Mouse (Mus musculus) gastrocnemius, postnatal 14 days (tissue): ENCODE data around the gene Mdm2. TPM values are rescaled to one million over a fixed set of nuclear protein-coding genes. Genes with fewer than 3 reads are reported as not detected.
A peak's percentile ranks its signal among the peaks of the same experiment; 100 is the strongest.

Source experiments
- DNase-seq: peaks from one replicate; pipeline ENCODE4 v3.0.0; 2021; ENCODE audit warnings: mixed read lengths
- intact Hi-C: fragments of 180-260 bp; cut with DNase I; formaldehyde crosslinking; loops from one replicate; pipeline ENCODE4 v1.15.1; 2025; ENCODE audit warnings: low total_unique reads
- total RNA-seq, 2 experiments: library from RNA; stranded (reverse); gene quantifications; 2 replicates each; pipeline ENCODE4 v1.2.3; 2021

Mdm2 gene
- total RNA-seq, 2 experiments from 2014 or later = 29.4 to 29.8 TPM

DNA sequence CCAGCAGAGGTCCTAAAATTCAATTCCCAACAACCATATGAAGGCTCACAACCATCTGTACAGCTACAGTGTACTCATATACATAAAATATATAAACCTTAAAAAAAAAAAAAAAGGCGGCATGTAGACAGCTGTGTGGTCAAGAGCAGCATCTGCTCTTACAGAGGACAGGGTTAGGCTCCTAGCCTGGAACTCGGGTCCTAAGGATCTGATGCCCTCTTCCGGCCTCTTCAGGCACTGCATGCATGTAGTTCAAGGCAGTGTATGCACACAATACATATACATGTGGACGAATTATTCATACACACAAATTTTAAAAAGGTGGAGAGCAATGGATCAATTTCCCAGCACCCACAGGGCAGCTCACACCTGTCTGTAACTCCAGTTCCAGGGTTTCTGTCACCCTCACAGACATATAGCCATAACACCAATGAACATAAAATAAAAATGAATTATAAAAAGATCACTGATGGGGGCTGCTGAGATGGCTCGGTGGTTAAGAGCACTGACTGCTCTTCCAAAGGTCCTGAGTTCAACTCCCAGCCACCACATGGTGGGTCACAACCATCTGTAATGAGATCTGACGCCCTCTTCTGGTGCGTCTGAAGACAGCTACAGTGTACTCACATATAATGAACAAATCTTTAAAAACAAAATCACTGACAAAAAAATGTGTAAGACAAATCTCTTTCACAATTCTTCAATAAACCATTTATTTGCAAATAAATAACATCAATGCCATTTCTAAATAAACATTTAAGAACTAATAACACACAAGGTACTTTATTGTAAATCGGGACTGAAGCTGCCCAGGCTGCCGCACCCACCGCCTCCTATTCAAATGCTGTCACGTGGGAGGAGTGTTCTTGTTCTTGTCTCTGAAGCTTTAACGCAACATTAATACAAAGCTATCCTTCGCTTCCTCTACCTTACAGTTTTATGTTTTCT is 22.1 kb downstream of the Mdm2 start:
- no peak for DNase-seq
- intact Hi-C loops = no loop called here

DNA sequence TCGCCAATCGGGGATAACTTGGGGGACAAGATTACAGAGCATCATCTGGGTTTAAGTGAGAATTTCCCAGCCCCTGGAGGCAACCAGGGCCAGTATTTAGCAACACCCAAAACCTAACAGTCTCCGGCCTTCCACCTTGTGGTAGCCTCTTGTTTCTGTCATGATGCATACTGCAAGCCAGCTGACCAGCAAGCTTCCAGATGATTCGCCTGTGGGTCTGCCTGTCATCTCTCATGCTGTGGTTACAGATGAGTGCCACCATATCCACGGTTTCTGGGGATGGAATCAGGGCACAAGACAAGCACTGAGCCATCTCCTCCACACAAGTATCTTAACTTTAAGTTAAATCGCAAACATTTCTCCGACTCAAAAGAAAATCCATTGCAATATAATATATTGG is 23.0 kb downstream of the Mdm2 start:
- intact Hi-C loops = no loop called here
- DNase-seq = no peak

DNA sequence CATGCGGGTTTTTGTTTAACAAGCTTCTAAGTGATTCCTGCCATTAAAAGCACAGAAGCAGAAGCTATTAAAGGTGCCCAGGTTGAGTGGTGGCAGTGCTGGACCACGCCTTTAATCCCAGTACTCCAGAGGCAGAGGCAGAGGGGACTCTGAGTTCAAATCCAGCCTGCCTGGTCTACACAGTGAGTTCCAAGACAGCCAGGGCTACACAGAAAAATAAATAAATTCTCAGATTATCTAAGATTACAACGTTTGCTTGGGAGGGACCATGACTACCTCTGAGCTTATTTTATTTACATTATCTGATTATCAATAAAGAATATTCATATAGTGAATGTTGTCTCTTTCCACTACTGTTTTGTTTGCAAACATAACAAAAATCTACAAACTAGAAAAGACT is 23.5 kb downstream of the Mdm2 start:
- no peak for DNase-seq
- intact Hi-C loops = no loop called here

DNA sequence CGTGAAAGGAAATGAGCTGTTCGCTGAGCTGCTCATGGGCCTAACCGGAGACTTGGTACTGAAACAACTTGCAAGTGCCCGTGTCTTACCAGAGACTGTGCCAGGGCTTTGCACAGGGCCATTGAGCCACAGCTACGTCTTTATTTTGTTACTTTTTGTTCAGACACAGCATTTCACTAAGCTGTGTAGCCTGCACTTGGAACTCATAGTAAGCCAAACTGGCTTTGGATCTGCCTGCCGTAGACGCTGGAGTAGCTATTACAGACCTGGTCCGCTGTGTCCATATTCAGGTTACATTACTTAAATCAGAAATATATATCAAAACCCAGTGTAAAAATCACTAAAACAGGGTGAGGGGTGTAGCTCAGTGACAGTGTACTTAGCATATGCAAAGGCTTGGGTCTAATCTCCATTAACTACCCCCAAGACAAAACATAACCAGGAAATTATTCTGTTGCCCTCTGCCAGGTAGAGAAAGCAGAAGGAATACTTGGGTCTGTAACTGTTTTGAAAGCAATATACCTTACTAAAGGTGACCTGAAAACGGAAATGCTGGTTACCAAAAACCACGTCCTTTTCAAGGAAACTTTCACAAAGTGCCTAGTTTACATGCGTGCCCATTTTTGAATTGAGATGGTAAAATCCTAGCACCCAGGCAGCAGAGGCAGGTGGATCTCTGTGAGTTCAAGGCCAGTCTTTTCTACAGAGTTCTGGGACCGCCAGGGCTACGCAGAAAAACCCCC is 24.5 kb downstream of the Mdm2 start:
- intact Hi-C loops = no loop called here
- no peak for DNase-seq

DNA sequence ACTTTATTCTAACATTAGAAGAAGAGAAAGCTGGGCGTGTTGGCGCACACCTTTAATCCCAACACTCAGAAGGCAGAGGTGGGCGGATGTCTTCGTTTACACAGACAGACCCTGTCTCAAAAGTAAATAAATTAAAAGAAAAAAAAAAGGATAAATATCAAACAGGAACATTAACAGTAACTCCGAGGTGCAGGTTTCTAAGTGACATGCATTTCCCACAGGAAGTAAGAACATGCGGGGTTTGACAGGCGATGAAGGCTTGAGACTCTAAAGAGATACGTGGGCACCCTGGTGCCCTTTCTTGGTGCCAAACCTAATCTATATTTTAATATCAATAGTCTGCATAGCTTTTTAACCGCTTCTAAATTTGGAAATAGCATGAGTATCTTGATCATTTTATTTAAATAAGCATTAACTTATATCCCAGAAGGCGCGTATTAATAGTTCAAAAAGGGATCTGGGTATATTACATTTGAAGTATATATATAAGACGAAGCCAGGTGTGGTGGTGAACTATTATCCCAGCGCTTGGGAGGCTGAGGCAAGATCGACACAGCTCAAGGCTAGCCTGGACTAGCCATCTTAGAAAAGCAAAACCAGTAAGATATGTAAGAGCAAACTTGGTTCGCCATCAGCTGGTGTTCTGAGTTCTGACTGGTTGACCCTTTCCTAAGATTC is 25.2 kb downstream of the Mdm2 start:
- intact Hi-C loops = no loop called here
- no peak for DNase-seq

DNA sequence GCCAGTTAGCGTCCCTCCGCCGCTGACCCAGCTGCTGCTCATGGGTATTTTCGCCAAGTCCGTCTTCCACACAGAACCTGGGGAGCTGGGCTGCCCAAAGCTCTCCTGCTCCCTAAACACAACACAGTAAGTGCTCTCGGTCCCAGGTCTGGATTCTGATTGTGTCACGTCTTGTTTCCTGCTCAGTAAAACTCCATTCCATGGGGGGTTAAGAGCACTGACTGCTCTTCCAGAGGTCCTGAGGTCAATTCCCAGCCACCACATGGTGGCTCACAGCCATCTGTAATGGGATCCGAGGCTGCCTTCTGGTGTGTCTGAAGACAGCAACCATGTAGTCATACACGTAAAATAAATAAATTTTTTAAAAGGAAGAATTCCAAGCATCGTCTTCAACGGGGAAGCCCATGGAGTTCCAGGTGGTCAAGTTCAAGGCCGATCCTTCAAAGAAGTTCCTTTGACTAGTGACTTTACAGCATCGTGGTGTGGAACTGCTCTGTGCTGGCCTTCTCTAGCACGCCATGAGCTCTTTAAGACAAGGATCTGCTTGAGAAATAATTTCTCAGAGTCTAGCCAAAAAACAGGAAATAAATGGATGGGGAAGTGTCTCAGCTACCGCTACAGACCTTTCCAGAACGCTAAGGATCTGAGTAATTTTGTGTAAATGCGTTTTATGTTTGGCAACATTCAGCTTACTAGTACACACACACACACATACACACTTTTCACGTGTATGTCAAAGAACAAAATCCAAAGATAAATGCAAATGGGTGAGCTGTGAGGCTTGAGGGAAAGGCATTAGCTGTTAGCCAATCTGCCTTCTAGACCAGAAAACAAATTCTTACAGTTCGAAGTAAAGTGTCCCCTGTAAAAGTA is 26.0 kb downstream of the Mdm2 start:
- DNase-seq = no peak
- intact Hi-C loops = no loop called here

DNA sequence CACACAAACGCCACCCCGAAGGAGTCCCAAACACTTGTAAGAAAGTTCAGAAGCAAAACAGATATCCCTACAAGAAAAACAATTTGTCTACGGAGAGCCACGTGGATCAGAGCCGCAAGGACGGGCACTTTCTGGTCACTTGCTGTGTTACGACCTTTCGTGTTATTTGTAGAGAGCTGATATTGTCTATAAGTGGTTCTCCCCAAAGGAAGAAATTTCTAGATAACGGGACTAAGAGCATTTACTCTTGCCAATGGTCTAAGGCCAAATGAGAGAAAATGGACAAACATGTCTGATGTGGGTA is 26.9 kb downstream of the Mdm2 start:
- no peak for DNase-seq
- intact Hi-C loops = no loop called here

DNA sequence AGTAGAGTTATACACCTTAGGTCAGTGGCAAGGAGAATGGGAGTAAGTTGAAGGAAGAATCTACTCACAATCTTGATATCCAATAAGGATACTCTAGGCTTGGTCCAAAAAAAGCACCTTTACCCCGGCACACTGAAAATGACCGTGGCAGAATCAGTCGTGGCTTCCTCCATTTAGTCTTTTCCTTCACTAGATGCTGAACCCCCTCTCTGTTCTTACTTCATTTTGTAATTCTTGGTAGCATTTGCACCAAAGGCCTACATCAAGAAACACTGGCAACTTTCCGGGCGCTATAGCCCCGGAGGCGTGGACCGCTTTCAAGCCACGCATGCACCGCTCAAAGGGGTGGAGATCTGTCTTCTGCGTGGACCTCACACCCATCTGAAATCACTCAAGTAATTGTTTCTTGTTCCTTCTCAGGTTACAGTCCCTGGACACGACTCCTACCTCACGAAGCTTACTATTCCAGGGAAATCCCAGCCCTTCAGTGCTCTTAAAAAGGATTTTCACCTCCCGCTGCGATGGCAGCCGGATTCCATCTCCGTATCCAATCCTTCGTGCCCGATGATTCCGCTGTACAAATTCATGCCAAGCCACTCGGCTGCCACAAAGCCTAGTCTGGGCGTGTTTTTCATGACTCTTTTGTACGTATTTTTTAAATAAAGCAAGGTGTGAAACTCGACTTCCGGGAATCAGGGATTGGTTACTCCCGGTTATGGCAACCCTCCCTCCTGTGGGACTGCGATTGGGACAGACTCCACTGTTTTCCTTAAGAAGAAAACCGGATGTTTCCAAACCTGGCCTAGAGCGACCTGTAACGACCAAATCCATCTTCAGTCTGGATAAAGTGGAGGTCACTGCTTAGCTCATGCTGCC is 27.5 kb downstream of the Mdm2 start:
- intact Hi-C loops = no loop called here
- DNase-seq = no peak

DNA sequence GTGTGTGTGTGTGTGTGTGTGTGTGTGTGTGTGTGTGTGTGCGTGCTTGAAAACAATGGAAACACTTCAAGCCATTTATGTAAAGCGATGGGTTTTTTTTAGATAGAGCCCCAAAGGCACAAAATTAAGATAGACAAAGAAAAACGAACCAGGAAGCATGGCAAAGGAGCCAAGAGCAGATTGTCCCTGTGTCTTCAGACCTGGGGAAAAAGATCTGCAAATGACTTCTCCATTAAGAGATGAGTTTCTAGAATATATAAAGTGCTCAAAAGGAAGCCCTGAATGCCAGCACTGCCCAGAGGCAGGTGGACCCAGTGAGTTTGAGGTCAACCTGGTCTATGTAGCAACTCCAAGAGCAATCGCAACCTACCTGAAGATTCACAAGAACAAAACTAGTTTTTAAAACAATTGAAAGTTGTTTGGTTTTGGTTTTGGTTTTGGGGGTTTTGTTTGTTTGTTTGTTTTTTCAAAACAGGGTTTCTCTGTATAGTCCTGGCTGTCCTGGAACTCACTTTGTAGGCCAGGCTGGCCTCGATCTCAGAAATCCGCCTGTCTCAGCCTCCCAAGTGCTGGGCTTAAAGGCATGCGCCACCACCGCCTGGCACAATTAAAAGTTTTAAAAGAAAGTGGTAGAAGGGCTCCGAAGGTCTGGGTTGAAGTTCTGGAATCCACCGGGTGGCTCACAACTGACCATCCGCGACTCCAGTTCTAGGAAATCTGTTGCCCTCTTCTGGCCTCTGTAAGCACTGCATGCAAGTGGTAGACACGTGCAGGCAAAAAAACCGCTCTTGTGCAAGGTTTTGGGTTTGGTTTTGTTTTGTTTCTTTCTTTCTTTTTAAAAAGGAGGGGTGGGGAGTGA is 28.3 kb downstream of the Mdm2 start:
- peak; percentile 39 for DNase-seq

DNA sequence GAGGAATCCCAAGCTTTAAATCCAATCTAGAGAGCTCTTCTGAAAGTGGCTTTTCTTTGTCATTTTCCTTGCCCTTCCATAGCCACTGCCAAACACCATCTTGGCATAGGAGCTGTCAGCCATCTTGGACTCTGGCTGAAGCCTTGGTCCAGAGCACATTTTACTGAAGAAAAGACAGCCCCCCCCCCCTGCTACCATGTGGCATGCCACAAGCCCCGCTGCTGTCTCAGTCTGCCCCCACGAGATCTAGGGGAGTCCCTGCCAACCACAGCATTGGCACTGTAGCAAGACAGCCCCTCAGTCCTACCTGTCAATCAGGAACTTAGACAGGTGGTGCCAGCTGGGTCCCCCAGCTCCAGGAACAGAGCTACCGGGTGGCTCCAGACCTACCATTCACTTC is 29.0 kb downstream of the Mdm2 start:
- no peak for DNase-seq
- intact Hi-C loops = no loop called here

More for the DNA sequence above, 28.3 kb downstream of the Mdm2 start:
- intact Hi-C loops = no loop called here

DNA sequence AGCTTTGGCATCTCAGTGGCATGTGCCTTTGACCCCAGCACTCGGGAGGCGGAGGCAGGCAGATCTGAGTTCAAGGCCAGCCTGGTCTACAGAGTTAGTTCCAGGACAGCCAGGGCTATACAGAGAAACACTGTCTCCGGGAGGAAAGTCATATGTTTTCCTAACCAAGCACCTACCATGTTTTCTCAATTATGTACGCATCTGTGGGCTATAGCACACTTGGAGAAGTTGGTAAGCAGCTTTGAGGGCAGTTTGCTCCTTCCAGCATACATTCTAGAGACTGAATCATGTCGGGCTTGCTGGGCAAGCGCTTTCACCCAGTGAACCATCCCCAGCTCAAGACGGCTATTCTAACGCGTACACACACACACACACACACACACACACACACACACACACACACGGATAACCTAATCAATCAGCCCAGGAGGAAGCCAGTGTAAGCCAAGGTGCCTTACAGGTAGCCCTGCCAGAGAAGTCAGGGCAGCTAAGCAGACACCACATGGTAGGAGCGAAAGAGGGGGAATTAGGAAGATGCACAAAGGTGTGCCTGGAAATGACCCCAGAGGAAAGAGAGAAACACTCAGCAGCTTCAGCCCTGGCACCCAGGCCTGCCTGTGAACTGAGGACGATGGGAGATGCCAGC is 29.6 kb downstream of the Mdm2 start:
- intact Hi-C loops = no loop called here
- no peak for DNase-seq

DNA sequence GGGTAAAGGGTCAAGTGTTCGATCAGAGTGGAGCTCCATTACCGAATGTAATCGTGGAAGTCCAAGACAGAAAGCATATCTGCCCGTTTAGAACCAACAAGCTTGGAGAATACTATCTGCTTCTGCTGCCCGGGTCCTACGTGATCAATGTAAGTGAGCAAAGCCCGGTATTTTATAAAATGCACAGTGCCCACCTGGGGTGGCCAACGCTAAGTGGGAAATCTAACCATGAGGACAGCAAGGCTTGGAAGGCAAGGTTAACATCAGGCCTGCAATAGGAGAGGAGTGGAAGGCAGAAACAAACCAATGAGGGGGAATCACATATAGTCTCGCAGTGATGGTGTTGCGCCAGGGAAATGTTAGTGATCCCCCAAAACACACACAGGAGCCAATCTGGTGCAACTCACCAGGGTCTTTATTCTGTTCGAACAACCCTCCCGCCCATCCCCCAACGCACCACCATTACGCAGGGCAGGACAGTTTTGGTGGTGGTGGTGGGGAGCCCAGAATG is 30.5 kb downstream of the Mdm2 start:
- intact Hi-C loops = loop anchor here (5.0 kb wide), 1 partner anchor 223 kb away; no protein-coding TSS in a partner anchor
- no peak for DNase-seq

DNA sequence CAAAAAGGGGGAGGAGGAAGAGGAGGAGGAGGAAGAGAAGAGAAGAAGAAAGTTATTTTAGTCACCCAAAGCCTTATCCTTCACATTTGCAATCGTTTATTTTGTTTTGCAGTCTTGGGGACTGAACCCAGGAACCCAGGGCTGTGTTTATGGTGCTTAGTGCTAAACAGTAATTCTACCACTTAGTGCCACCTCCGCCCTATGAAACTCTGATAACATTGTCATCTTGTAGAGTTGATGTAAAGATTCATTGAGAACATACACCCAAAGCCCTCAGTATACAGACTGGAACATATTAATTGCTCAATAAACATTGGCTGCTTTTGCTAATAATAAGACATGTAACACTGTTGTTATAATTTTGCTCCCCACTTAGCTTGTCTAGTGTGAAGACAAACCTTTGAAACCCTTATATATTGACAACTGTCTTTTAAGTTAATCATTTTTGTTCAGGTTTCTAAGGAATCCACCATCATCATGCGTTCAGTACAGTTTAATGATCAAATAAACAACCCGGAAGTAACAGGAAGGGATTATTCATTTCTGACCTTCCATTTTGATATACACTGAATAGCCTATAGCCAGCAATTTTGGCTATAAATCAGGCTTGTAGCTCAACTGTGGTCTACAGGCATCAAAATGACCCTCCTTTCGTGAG is 31.4 kb downstream of the Mdm2 start:
- no peak for DNase-seq
- intact Hi-C loops = loop anchor here (5.0 kb wide), 1 partner anchor 222 kb away; no protein-coding TSS in a partner anchor

DNA sequence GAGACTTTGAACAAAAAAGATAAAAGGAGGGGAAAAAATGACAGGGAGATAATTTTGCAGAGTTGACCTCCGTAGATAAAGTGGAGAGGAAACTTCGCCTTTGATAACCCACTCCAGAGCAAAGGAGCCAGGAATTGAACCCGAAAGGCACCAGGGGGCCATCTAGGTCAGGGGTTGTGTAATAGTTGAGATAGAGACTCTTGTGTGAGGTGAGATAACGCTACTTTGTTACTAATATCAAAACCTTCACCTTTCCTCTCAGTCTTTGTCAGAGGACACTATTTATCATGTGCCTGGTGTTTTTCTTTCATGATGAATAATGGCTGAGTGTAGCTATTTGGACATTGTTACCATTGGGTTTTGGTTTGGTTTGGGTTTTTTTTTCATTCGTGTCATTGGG is 32.2 kb downstream of the Mdm2 start:
- no peak for DNase-seq
- intact Hi-C loops = loop anchor here (5.0 kb wide), 1 partner anchor 221 kb away; no protein-coding TSS in a partner anchor

DNA sequence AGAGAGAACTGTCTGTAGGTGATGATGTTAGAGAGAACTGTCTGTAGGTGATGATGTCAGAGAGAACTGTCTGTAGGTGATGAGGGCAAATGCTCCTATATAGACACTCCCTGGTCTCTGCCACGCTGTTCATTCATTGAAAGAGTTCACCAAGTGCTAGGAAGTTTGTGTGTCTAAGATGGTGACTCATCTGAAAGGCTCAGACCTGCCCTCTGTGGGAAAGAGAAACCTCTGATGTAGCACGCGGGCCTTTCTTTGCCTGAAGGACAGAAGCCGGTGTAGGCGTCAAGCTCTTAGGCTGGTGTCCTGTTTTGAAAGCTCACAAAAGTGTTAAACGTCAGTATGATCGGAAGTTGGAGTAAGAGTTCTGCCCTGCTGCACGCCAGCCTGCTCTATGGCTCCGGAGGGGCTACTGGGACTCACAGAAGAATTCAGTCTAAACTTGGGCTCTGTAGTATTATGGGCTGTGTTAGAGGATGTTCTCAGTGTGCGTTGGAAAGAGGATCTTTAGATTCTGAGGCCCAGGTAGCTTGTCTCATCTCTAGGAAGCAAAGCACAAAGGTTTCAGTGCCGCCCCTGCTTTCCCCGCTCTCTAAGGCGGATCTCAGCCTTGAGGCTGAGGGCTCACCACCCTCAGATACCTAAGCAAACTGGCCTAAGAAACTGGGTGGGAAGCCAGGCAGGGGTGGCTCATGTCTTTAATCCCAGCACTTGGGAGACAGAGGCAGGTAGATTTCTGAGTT is 32.9 kb downstream of the Mdm2 start:
- no peak for DNase-seq
- intact Hi-C loops = loop anchor here (2.0 to 5.0 kb wide), 2 partner anchors 163 to 220 kb away; no protein-coding TSS in a partner anchor
